Mouse (Mus musculus) heart, adult 2 months (tissue): ENCODE data around the gene Pld3.

Experiments used
- CTCF ChIP-seq: fragments of 200-600 bp; IDR thresholded peaks from 2 replicates; pipeline ENCODE4 v1.8.1; 2022; ENCODE audit warnings: antibody characterized with exemption, mild to moderate bottlenecking, moderate library complexity
- EP300 ChIP-seq: fragments of 200-500 bp; IDR thresholded peaks from 2 replicates; pipeline ENCODE4 v1.6.1; 2011; ENCODE audit warnings: low read depth, low read length, control low read depth; ENCODE audit not compliant: insufficient read depth
- POLR2A ChIP-seq: fragments of 200-500 bp; IDR thresholded peaks from 2 replicates; pipeline ENCODE4 v1.6.1; 2011; ENCODE audit warnings: mild to moderate bottlenecking, low read depth, low read length, control low read depth; ENCODE audit not compliant: insufficient read depth

- TF ChIP-seq POLR2A (no peak), EP300 (peak; percentile 79), CTCF (no peak)
Measured at GRCm38 (mm10) chr7:27501620-27502019, 51.4 kb downstream of the Pld3 start.
